Comparison of ENCODE assay signal across 8 mouse cellular contexts in genomic region chr15:59759566-59759965, GRCm38 (mm10).
DNase-seq lines count a peak whose midpoint lies in the region; ATAC-seq and TF ChIP-seq lines count a peak whose summit lies in the region.

No protein-coding gene starts in this region.

- no peaks in the 10 kb centered on the region for H3K9me3 ChIP-seq in intestine, postnatal 0 days (ENCODE audit: control insufficient read depth)
- H3K9me3 ChIP-seq in stomach, embryonic 16.5 days (replicated peaks; ENCODE audit: control insufficient read depth, low read length): no peaks in the 10 kb centered on the region
- no peaks in the 10 kb centered on the region for H3K9me3 ChIP-seq in midbrain, postnatal 0 days (ENCODE audit: low read length)

- no peaks in the 10 kb centered on the region for H3K27me3 ChIP-seq in intestine, postnatal 0 days (replicated peaks; ENCODE audit: control insufficient read depth, insufficient read depth, low read length)
- no peaks in the 10 kb centered on the region for H3K27me3 ChIP-seq in stomach, embryonic 16.5 days (ENCODE audit: control insufficient read depth, insufficient read depth, low read length)
- H3K27me3 ChIP-seq in midbrain, postnatal 0 days (ENCODE audit: insufficient read depth, low read length): no peaks in the 10 kb centered on the region

- H3K36me3 ChIP-seq in intestine, postnatal 0 days (ENCODE audit: control insufficient read depth, insufficient read depth): no peaks in the 10 kb centered on the region
- no peaks in the 10 kb centered on the region for H3K36me3 ChIP-seq in stomach, embryonic 16.5 days (ENCODE audit: control insufficient read depth, insufficient read depth, low read length)
- H3K36me3 ChIP-seq in midbrain, postnatal 0 days (ENCODE audit: insufficient read depth, low read length): no peaks in the 10 kb centered on the region

- 25% methylated on average over 4 of the region's 4 CpGs for WGBS in intestine, postnatal 0 days
- WGBS in stomach, embryonic 16.5 days: 21% methylated on average over 4 of the region's 4 CpGs
- 45% methylated on average over 4 of the region's 4 CpGs for WGBS in midbrain, postnatal 0 days

- H3K9ac ChIP-seq in intestine, postnatal 0 days (ENCODE audit: low read depth, low read length): no peak overlapping the region
- H3K9ac ChIP-seq in stomach, embryonic 16.5 days (ENCODE audit: low read length): peak overlapping the region; percentile 8; the same call in 1 of the 2 replicates
- H3K9ac ChIP-seq in midbrain, postnatal 0 days (replicated peaks; ENCODE audit: low read length, poor library complexity, severe bottlenecking): no peak overlapping the region

- DNase-seq in adrenal gland, postnatal 14 days: peak; percentile 84
- DNase-seq in gastrocnemius, postnatal 25 days: peak; percentile 68
- no peak for DNase-seq in midbrain, postnatal 0 days (ENCODE audit: low spot score)
- no peak for DNase-seq in c-Kit-positive CD71-positive TER-119-positive erythroid progenitor cells, embryonic 14.5 days (ENCODE audit: low spot score)
- DNase-seq in cerebellum, adult 18-20 months: no peak

- TF ChIP-seq CTCF in intestine, postnatal 0 days (IDR thresholded peaks at IDR 0.05; ENCODE audit: low read depth): no peak
- TF ChIP-seq CTCF in midbrain, postnatal 0 days (IDR thresholded peaks at IDR 0.05): no peak

- H3K4me1 ChIP-seq in intestine, postnatal 0 days (replicated peaks; ENCODE audit: control insufficient read depth, insufficient read depth, low read length): no peaks in the 10 kb centered on the region
- peaks cover 9% of the 10 kb centered on the region; the same call in 1 of the 2 replicates for H3K4me1 ChIP-seq in stomach, embryonic 16.5 days (ENCODE audit: control insufficient read depth, insufficient read depth, low read length)
- H3K4me1 ChIP-seq in midbrain, postnatal 0 days (ENCODE audit: insufficient read depth, low read length): no peaks in the 10 kb centered on the region

- H3K27ac ChIP-seq in intestine, postnatal 0 days (ENCODE audit: low read depth, low read length): peak overlapping the region; percentile 21; the same call in 1 of the 2 replicates
- peak overlapping the region; percentile 78 for H3K27ac ChIP-seq in stomach, embryonic 16.5 days (ENCODE audit: low read length)
- no peak overlapping the region for H3K27ac ChIP-seq in midbrain, postnatal 0 days (ENCODE audit: low read depth, low read length)

- no peak overlapping the region for H3K4me3 ChIP-seq in intestine, postnatal 0 days (ENCODE audit: low read depth, low read length)
- H3K4me3 ChIP-seq in stomach, embryonic 16.5 days (replicated peaks; ENCODE audit: low read length): no peak overlapping the region
- H3K4me3 ChIP-seq in midbrain, postnatal 0 days (ENCODE audit: low read depth, low read length): no peak overlapping the region

- ATAC-seq in intestine, postnatal 0 days: peak; percentile 71
- peak; percentile 94 for ATAC-seq in stomach, embryonic 16.5 days (ENCODE audit: insufficient read depth, low FRiP score)
- no peak for ATAC-seq in midbrain, postnatal 0 days (ENCODE audit: low FRiP score)
- no peak for ATAC-seq in inflammation-experienced regulatory T-cells, adult 6 months

- H3K4me2 ChIP-seq in intestine, postnatal 0 days (replicated peaks; ENCODE audit: low read depth): no peak overlapping the region
- no peak overlapping the region for H3K4me2 ChIP-seq in stomach, embryonic 16.5 days (ENCODE audit: low read depth, low read length)
- no peak overlapping the region for H3K4me2 ChIP-seq in midbrain, postnatal 0 days (ENCODE audit: low read depth, low read length, poor library complexity, severe bottlenecking)

Comparison
In these comparisons a context has a peak if more than half of its experiments do, and no peak if none do; other contexts are left out.
1. DNase-seq: peak in adrenal gland, postnatal 14 days (single experiment) and gastrocnemius, postnatal 25 days (single experiment); none in midbrain, postnatal 0 days (single experiment), c-Kit-positive CD71-positive TER-119-positive erythroid progenitor cells, embryonic 14.5 days (single experiment) and cerebellum, adult 18-20 months (0 of 2).
2. ATAC-seq: peak in intestine, postnatal 0 days (single experiment) and stomach, embryonic 16.5 days (single experiment); none in midbrain, postnatal 0 days (single experiment) and inflammation-experienced regulatory T-cells, adult 6 months (single experiment).